Mouse (Mus musculus) thymus, postnatal 36 days (tissue): ENCODE measurements around the gene Ttll9.
A peak's percentile ranks its signal among the peaks of the same experiment; 100 is the strongest.

Experiments
- DNase-seq, 2 experiments: peaks; one replicate each; pipeline ENCODE4 v3.0.0; 2022; ENCODE audit warnings: mixed read lengths in 2 of 2

Gene Ttll9

DNA sequence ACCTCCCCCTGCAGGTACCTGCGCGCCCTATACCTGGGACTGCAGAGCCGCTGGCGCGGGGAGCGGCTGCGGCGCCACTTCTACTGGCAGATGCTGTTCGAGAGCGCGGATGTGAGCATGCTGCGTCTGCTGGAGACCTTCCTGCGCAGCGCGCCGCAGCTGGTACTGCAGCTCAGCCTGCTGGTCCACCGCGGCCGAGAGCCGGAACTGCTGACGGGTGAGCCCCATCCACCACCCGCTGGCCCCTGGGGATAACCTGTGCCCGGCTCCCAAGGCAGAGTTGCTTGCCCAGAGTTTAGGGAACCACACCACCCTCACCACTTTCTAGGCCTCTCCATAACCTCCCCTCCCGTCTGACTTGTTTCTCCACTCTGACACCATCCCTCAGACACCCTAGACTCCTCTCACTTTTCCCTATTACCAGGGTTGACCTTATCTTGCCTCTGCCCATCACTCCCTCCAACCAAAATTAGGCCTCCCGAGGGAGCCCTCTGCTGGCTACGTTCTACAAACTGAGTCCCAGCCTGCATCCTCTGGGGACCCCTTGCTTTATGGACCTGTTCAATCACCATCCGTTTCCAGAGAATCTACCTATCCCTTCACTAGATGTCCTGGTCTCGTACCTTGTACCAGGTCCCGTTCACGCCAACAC is 90.5 kb downstream of the Ttll9 start:
- DNase-seq, result peak; percentile 19 to 43

GRCm38 (mm10) chr2:153053896-153054295 is 91.6 kb downstream of the Ttll9 start:
- DNase-seq, result no peak

GRCm38 (mm10) chr2:153055270-153055920 is 93.1 kb downstream of the Ttll9 start:
- no peak for DNase-seq
